Mouse (Mus musculus): ENCODE measurements at regions not wholly inside any gene's neighbourhood (a gene's known extent, or its start where the extent isn't known, plus 50 kb on each side); places are given as distances from the start of the nearest gene placed in this dataset.

DNA sequence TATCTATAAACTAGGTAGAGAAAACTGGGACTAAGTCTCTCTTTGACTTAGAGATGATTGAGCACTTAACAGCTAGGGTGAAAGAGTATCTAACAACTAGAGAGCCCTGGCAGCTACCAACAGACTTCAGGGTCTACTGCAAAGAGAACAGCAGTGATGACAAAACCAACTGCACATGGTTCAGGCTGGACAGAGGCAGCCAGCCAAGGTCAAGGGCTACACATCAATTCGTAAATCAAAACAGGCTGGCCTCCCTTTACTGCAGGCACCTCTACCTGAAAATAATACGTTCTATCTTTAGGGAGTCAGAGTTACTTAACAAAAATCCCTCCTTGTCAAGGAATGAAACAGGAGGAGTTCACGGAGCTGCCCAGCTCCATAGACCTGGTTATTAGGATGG is 82.5 kb upstream of the Frmd6 start:
- Histone ChIP-seq H3K4me1 (ENCODE audit: control insufficient read depth, insufficient read depth, insufficient read length, low read length) (no peaks in the 10 kb centered on the region), H3K27ac (replicated peaks; ENCODE audit: low read depth, low read length) (no peak overlapping the region), H3K4me3 (ENCODE audit: insufficient read depth, low read depth, low read length) (no peak overlapping the region)

DNA sequence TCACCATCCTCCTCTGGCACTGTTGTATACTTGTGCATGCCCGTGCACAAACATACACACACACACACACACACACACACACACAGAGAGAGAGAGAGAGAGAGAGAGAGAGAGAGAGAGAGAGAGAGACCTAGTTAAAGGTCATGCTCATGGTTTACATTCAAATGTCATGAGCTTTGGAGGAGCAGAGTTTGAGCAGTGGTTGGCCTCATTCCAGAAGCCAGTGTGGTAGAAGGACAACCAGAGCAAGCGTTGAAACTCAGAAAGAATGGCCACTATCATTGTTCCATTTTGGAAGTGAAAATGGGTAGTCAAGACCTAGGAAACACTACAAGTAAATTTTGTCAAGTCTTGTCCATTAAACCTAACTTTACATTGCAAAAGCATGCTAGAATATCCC is 79.6 kb upstream of the Frmd6 start:
- H3K27ac ChIP-seq (replicated peaks; ENCODE audit: low read depth, low read length), result no peak overlapping the region

DNA sequence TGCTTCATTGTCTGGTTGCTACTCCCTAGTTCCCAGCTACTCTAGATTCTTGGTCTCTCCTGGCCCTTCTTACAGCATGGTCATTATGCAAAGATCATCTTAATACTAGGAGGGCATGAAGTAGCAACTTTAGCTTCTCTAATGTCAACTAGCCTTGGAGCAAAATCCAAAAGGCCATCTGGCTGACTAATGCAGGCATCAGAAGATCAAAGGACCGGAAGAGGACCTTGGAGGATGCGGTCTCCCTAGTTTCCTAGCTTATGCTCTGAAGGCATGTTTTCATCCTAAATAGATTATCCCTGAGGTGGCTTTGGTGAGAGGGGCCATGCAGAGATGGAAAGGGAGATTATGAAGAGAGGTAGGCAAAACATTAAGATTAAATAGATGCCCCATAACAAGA is 75.7 kb upstream of the Frmd6 start:
- no peak overlapping the region for H3K4me3 ChIP-seq (ENCODE audit: insufficient read depth, low read depth, low read length)
- H3K27ac ChIP-seq (replicated peaks; ENCODE audit: low read depth, low read length), result no peak overlapping the region
- no peaks in the 10 kb centered on the region for H3K4me1 ChIP-seq (ENCODE audit: control insufficient read depth, insufficient read depth, insufficient read length, low read length)

More for the DNA sequence above, 79.6 kb upstream of the Frmd6 start:
- Histone ChIP-seq H3K4me3 (ENCODE audit: insufficient read depth, low read depth, low read length) (no peak overlapping the region), H3K4me1 (ENCODE audit: control insufficient read depth, insufficient read depth, insufficient read length, low read length) (no peaks in the 10 kb centered on the region)

DNA sequence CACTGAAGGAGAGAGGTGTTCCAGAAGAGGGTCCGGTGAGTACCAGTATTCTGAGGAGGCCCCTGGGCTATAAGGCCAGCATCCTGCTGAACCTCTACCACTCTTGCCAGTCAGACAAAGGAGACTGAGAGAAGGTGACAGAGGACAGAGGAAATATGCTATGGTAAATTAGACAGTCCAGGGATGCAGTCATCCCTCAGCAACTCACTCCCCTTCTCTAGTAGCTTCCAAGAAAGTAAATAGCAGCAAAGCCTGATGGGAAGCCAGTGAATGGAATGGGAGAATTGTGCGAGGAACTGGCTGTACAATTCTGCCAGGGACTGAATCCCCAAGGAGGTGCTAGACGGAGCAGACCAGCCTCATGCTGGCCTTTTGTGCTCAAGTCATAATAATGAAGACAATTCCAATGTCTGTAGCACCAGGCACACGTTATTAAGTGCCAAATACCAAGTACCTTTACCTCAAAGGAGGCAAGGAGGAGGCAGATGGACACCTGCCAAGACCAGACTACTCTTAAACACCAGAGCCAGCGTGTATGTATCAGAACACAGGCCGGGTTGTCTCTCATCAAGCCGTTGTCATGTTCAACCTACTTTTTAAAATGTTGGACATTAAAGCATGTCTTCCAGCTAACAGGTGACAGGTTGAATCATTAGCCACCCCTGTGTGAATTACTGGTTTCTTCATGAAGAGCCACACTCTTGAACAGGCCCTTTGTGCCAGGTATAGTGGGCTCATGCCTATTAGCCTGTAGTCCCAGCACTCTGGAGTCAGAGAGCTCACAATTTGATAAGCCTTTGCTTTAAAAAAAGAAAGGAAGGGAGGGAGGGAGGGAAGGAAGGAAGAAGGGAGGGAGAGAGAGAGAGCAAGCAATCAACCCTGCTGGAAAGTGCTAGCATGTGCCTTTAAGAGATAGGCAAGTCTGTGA is 74.4 kb upstream of the Frmd6 start:
- Histone ChIP-seq H3K4me3 (ENCODE audit: insufficient read depth, low read depth, low read length) (no peak overlapping the region), H3K27ac (replicated peaks; ENCODE audit: low read depth, low read length) (no peak overlapping the region), H3K4me1 (ENCODE audit: control insufficient read depth, insufficient read depth, insufficient read length, low read length) (no peaks in the 10 kb centered on the region)

DNA sequence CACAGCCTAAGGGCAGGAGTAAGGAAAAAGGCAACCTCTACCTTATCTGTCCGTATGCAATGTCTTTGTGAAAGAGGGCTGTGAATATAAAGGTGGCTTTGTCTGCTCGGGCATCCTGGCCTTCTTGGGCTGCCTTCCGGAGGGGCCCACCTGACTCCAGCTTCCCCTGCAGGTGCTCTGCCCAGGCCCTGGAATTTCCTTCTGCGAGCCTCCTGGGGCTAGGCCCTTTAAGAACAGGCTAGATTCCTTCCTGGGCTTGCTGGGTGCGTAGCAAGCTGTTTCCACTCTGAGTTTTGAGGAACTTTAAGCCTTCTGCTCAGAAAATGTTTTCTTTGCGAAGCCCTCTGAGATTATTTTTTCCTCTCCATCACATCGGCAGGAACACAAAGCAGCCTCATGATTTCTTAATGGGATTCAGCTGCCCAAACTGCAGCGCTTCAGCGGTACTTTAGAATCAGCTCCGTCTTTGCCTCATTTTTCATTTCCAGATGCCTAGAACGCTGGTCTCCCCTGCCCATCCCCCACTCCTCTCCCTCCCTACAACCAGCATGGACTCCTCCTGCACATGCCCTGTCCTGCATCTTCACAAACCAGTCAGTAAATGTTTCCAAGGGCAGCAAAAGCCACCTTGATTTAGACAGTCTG is 72.9 kb upstream of the Frmd6 start:
- Histone ChIP-seq H3K27ac (replicated peaks; ENCODE audit: low read depth, low read length) (peak overlapping the region; percentile 74), H3K4me3 (ENCODE audit: insufficient read depth, low read depth, low read length) (no peak overlapping the region), H3K4me1 (ENCODE audit: control insufficient read depth, insufficient read depth, insufficient read length, low read length) (no peaks in the 10 kb centered on the region)

DNA sequence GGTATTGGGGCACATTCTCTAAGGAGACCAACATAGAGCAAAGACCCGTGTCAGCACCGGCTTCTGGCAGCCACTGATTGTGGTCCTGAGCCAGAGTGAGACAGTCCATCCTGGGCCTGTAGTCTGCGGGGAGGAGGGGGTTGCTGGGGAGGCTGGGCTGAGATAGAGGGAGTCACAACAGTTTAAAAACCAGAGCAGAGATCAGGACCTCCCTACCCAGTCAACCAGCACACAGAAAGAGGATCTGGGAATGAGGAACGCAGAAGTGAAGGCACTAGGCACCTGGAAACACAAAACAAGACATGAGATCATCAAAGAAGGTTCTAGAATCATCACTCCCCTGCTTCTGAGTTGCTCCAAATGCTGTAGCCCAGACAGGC is 72.4 kb upstream of the Frmd6 start:
- Histone ChIP-seq H3K4me1 (ENCODE audit: control insufficient read depth, insufficient read depth, insufficient read length, low read length) (no peaks in the 10 kb centered on the region), H3K27ac (replicated peaks; ENCODE audit: low read depth, low read length) (peak overlapping the region; percentile 74)

DNA sequence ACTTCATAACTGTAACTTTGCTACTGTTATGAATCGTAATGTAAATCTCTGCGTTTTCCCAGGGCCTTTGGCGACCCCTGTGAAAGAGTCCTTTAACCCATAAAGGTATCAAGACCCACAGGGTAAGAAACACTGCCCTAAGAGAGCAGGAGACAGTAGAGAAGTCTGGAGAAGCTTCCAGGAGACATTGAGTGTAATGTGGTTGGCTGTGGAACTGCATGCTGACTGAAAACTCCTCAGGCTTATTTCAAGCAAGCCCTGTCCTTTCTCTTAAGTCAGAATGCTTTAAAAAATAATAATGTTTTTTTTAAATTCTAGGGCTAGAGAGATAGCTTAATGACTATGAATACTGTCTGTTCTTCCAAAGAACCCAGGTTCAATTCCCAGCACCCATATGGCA is 71.9 kb upstream of the Frmd6 start:
- no peak overlapping the region for H3K4me3 ChIP-seq (ENCODE audit: insufficient read depth, low read depth, low read length)
- no peaks in the 10 kb centered on the region for H3K4me1 ChIP-seq (ENCODE audit: control insufficient read depth, insufficient read depth, insufficient read length, low read length)

More for the DNA sequence above, 72.4 kb upstream of the Frmd6 start:
- no peak overlapping the region for H3K4me3 ChIP-seq (ENCODE audit: insufficient read depth, low read depth, low read length)

DNA sequence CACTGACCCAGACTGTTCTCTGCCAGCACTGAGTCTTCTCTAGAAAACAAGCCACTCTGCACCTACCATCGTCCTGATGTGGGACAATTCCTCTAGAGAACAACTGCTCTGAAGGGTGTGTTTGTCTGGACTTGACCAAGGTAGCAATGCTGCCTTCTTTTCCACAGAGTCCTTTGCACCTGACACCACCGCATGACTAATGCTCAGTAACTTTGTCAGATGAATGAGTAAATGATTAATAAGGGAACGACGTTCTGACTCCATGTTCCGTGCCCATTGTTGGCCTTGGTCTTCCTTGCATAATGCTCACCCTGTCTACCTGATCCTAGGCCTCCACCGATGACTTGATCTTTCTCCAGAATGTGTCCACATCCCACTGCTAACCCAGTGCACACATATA is 67.2 kb upstream of the Frmd6 start:
- Histone ChIP-seq H3K4me1 (ENCODE audit: control insufficient read depth, insufficient read depth, insufficient read length, low read length) (no peaks in the 10 kb centered on the region), H3K4me3 (ENCODE audit: insufficient read depth, low read depth, low read length) (no peak overlapping the region), H3K27ac (replicated peaks; ENCODE audit: low read depth, low read length) (no peak overlapping the region)

More for the DNA sequence above, 71.9 kb upstream of the Frmd6 start:
- H3K27ac ChIP-seq (replicated peaks; ENCODE audit: low read depth, low read length), result no peak overlapping the region

DNA sequence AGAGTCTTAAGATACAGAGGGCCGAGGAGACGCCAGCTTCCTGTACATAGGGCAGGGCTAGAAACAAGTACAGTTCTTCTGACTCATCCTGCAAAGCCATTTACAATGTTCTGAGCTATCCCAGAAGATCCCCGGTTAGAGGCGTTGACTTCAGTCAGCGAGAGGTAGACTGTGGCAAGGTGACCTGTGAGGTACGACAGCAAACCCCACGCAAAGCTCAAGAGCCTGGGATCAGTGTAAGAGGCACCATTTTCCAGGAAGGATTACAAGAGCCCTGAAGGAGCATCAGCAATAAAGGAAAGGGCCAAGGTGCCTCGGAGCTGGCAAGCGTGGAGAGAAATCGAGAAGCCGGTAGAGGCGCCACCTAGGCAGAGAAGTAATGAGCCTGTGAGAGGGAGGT is 61.8 kb upstream of the Frmd6 start:
- Histone ChIP-seq H3K27ac (replicated peaks; ENCODE audit: low read depth, low read length) (no peak overlapping the region), H3K4me3 (ENCODE audit: insufficient read depth, low read depth, low read length) (no peak overlapping the region)

DNA sequence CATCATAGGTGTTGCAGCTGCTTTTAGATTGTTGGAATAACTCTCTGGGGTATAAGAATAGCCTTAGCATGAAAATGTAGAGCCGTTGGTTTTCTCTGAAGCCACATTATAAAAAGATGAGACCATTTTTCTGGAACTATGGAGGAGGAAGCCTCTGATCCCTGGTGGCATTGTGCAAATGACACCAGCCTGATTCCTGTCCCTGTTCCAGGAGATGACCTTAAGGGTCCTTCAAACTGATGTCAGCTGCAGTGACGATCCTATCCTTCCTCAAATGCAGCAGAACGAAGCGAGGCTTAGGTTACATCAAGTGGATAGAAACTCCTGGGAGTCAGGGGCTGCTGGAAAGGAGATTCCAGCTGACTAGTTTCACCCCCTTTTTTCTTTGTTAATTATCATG is 59.0 kb upstream of the Frmd6 start:
- Histone ChIP-seq H3K27ac (replicated peaks; ENCODE audit: low read depth, low read length) (no peak overlapping the region), H3K4me1 (ENCODE audit: control insufficient read depth, insufficient read depth, insufficient read length, low read length) (no peaks in the 10 kb centered on the region), H3K4me3 (ENCODE audit: insufficient read depth, low read depth, low read length) (no peak overlapping the region)

More for the DNA sequence above, 61.8 kb upstream of the Frmd6 start:
- H3K4me1 ChIP-seq (ENCODE audit: control insufficient read depth, insufficient read depth, insufficient read length, low read length), result no peaks in the 10 kb centered on the region

DNA sequence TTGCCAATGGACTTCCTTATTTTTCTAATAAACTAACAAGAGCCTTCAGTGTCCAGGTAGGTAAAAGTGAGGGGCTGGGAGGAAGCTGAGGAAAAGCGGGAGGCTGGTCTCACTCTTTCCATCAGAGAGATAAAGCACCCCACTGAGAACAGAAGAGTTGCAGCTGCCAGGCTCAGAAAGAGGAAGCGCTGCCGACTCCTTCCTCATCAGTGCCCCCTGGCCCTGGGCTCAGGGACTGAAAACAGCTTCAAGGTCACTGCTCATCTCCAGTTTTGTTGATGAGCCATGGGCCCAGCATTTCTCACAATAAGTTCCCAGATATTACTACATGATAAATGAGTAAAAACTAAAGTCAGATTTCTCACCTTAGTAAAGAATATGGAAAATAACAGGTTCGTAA is 57.4 kb upstream of the Frmd6 start:
- Histone ChIP-seq H3K27ac (replicated peaks; ENCODE audit: low read depth, low read length) (no peak overlapping the region), H3K4me1 (ENCODE audit: control insufficient read depth, insufficient read depth, insufficient read length, low read length) (no peaks in the 10 kb centered on the region), H3K4me3 (ENCODE audit: insufficient read depth, low read depth, low read length) (no peak overlapping the region)

DNA sequence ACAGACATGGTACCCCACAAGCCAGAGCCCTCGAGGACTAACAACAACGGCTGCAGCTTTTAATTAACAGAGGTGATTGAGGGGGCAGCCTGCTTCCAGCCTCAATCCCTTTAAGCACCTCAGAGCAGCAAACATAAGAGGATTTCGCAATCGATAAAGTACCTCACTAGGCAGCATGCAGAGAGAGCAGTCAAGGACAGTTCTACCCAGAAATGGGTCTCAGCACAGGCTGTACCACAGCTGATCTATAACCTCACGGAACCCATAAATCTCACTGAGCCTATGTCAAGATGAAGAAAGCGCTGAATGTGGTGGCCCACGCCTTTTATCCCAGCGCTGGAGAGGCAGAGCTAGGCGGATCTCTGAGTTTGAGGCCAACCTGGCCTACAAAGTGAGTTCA is 56.6 kb upstream of the Frmd6 start:
- Histone ChIP-seq H3K4me3 (ENCODE audit: insufficient read depth, low read depth, low read length) (no peak overlapping the region), H3K4me1 (ENCODE audit: control insufficient read depth, insufficient read depth, insufficient read length, low read length) (no peaks in the 10 kb centered on the region)

DNA sequence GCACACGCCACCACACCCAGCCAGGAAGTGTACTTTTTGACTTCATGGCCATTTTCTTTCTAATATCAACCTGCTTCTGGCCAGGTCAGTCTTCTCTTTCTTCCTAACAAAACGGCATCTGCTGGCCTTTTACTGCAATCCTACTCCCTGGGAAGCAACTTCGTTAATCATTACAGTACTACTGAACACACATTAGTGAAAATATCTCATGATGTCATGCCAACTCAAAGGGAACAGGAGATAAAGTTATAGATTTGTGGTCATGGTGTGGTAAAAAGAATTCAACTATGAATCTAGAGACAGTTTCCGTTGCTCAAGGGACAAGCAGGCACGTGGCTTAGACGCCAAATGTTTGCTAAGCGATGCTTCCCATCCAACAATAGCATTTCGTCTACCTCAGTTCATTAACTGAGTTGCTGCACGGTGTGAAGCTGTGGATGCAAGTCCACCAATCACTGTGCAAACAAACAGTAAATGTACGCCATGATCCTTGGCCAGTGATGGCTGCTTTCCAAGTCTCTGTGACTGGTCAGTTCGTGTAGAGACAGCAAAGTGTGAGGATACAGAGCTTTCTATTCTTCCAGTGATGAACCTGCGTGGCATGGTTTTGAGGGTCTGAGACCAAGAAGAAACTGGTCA is 55.7 kb upstream of the Frmd6 start:
- no peak overlapping the region for H3K4me3 ChIP-seq (ENCODE audit: insufficient read depth, low read depth, low read length)
- H3K4me1 ChIP-seq (ENCODE audit: control insufficient read depth, insufficient read depth, insufficient read length, low read length), result no peaks in the 10 kb centered on the region
- no peak overlapping the region for H3K27ac ChIP-seq (replicated peaks; ENCODE audit: low read depth, low read length)

More for the DNA sequence above, 56.6 kb upstream of the Frmd6 start:
- H3K27ac ChIP-seq (replicated peaks; ENCODE audit: low read depth, low read length), result no peak overlapping the region

DNA sequence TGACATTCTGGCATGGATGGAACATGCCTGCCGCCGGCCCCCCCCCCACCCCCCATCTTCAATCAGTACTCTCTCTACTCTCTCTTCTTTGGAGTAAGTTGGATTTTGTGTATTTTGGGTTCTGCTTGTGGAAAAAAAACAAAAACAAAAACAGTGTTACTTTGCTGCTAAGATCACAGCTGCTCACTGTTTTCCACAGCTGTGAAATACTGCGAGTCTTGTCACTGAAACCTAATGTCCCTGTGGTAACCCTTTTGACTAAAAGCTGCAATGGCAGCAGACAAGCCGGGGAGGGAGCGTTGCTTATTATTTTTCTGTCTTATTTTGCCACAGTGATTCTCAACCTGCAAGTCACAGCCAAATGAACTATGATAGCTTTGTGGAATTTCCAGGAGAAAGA is 51.3 kb upstream of the Frmd6 start:
- no peak overlapping the region for H3K4me3 ChIP-seq (ENCODE audit: insufficient read depth, low read depth, low read length)
- H3K4me1 ChIP-seq (ENCODE audit: control insufficient read depth, insufficient read depth, insufficient read length, low read length), result no peaks in the 10 kb centered on the region
- H3K27ac ChIP-seq (replicated peaks; ENCODE audit: low read depth, low read length), result no peak overlapping the region

DNA sequence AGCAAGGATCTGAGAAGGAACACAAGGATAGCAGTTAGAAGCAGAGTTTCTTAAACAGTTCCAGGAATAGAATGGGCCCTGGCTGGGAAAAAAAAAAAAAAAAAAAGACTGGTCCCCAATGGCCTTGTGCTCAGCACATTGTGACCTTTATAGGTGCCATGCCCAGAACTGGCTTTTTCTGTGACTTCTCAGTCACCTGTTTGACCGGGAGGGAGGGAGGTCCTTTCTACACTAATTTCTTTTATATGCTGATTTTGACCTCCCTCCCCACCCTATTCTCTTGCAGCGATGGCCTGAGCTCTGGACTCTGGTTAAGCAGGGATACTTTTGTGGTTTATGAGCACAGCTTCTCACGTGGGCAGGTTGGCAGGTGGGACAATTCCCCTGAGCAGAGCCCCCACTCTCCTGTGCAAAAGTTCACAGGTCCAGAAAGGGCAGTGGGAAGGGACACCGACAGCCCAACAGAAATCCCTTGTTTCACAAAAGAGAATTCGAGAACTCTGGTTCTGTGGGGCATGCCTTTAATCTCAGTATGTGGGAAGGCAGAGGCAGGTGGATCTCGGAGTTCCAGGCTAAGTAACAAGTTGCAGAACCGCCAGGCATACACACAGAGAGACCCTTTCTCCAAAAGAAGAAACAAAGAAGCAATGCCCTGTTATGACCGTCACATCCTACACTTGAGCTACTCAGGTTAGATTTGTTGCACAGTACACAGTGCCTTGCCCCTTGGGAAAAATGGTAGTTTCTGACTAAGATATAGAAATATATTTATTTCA is 50.3 kb upstream of the Frmd6 start:
- Histone ChIP-seq H3K4me1 (ENCODE audit: control insufficient read depth, insufficient read depth, insufficient read length, low read length) (no peaks in the 10 kb centered on the region), H3K4me3 (ENCODE audit: insufficient read depth, low read depth, low read length) (no peak overlapping the region)

More for the DNA sequence above, 50.3 kb upstream of the Frmd6 start:
- H3K27ac ChIP-seq (replicated peaks; ENCODE audit: low read depth, low read length), result no peak overlapping the region
